Mouse (Mus musculus) liver, adult (tissue): ENCODE measurements around the gene Gprc5c.

Experiments used
- GATA4 ChIP-seq: IDR thresholded peaks from 2 replicates; pipeline ENCODE4 v1.6.1; 2014; ENCODE audit warnings: mild to moderate bottlenecking, low read length; ENCODE audit not compliant: insufficient replicate concordance

Gene Gprc5c

GRCm38 (mm10) chr11:114850452-114851268 lies at the start of gene Gprc5c:
Gene Gprc5c, plus strand, starts transcription at chr11:114851152.
- no peak for TF ChIP-seq GATA4

- TF ChIP-seq GATA4: no peak
These were observed 49.0 kb upstream of the Gprc5c start for GRCm38 (mm10) chr11:114801906-114802305.

GRCm38 (mm10) chr11:114802540-114803267 lies 48.2 kb upstream of the Gprc5c start:
- no peak for TF ChIP-seq GATA4

- TF ChIP-seq GATA4: no peak
These were observed 47.0 kb upstream of the Gprc5c start for GRCm38 (mm10) chr11:114803990-114804389.

GRCm38 (mm10) chr11:114807025-114807424 lies 43.9 kb upstream of the Gprc5c start:
- no peak for TF ChIP-seq GATA4

- no peak for TF ChIP-seq GATA4
These were observed 43.1 kb upstream of the Gprc5c start for GRCm38 (mm10) chr11:114807686-114808427.

- no peak for TF ChIP-seq GATA4
These were observed 41.6 kb upstream of the Gprc5c start for GRCm38 (mm10) chr11:114809371-114809770.

GRCm38 (mm10) chr11:114810344-114810743 lies 40.6 kb upstream of the Gprc5c start:
- no peak for TF ChIP-seq GATA4

GRCm38 (mm10) chr11:114812731-114813240 lies 38.2 kb upstream of the Gprc5c start:
- no peak for TF ChIP-seq GATA4

GRCm38 (mm10) chr11:114814873-114815592 lies 35.9 kb upstream of the Gprc5c start:
- TF ChIP-seq GATA4: no peak

GRCm38 (mm10) chr11:114816934-114817333 lies 34.0 kb upstream of the Gprc5c start:
- TF ChIP-seq GATA4: no peak

GRCm38 (mm10) chr11:114818185-114818584 lies 32.8 kb upstream of the Gprc5c start:
- no peak for TF ChIP-seq GATA4

GRCm38 (mm10) chr11:114819110-114819509 lies 31.8 kb upstream of the Gprc5c start:
- no peak for TF ChIP-seq GATA4

GRCm38 (mm10) chr11:114820444-114820843 lies 30.5 kb upstream of the Gprc5c start:
- no peak for TF ChIP-seq GATA4

GRCm38 (mm10) chr11:114821325-114821724 lies 29.6 kb upstream of the Gprc5c start:
- no peak for TF ChIP-seq GATA4

- TF ChIP-seq GATA4: no peak
These were observed 28.2 kb upstream of the Gprc5c start for GRCm38 (mm10) chr11:114822727-114823126.
